ENCODE assay signal across 26 mouse cellular contexts in the genomic region with DNA sequence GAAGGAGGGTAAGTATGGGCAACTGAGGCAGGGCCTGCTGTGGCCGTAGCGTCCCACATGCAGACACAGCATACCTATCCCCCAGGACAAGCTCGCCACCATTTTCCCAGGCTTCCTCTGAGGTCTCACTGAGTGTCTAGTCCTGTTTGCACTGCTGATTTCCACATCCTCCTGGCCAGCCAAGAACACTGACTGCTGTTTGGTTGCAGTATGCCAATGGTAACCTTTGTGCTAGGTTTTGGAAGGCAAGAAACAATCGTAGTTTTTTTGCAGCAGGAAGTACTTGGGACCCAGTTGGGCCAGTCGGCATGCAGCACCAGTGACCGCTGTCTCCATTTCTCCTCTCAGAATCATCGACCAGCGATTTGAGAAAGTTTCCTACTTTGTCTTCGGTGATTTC. TPM values are rescaled to one million over a fixed set of nuclear protein-coding genes. Genes with fewer than 3 reads are reported as not detected.
"Had no signal": no experiment of that assay in that cellular context is flagged by ENCODE, and none has a peak within 500 bp of the region (broad histone marks: within the 10 kb centered on the region; RNA-seq: fewer than 3 reads in every experiment).

No protein-coding gene starts in this region.

- DNase-seq: kidney, adult 11 months; kidney, adult 18-20 months; kidney, postnatal 10 days had no signal

- H3K9me3 ChIP-seq: heart, embryonic 10.5 days; heart, embryonic 12.5 days; heart, embryonic 13.5 days; heart, embryonic 15.5 days; hindbrain, embryonic 10.5 days; hindbrain, embryonic 12.5 days; hindbrain, embryonic 13.5 days; hindbrain, embryonic 15.5 days; intestine, embryonic 15.5 days; kidney, embryonic 15.5 days had no signal

- H3K4me3 ChIP-seq: heart, embryonic 10.5 days; heart, embryonic 12.5 days; heart, embryonic 13.5 days; heart, embryonic 15.5 days; hindbrain, embryonic 10.5 days; hindbrain, embryonic 12.5 days; hindbrain, embryonic 13.5 days; hindbrain, embryonic 15.5 days; intestine, embryonic 15.5 days; kidney, embryonic 15.5 days; layer of hippocampus, adult 2 months; left cerebral cortex, adult 2 months had no signal

- H3K27ac ChIP-seq: heart, embryonic 10.5 days; heart, embryonic 13.5 days; heart, embryonic 15.5 days; hindbrain, embryonic 10.5 days; hindbrain, embryonic 12.5 days; hindbrain, embryonic 13.5 days; hindbrain, embryonic 14.5 days; hindbrain, embryonic 15.5 days; hindbrain, postnatal 0 days; intestine, embryonic 15.5 days; kidney, embryonic 15.5 days; kidney, postnatal 0 days; layer of hippocampus, adult 2 months; left cerebral cortex, adult 2 months had no signal

- H3K9ac ChIP-seq: heart, embryonic 12.5 days; heart, embryonic 13.5 days; heart, embryonic 15.5 days; hindbrain, embryonic 12.5 days; hindbrain, embryonic 13.5 days; hindbrain, embryonic 14.5 days; hindbrain, embryonic 15.5 days; intestine, embryonic 15.5 days; kidney, embryonic 15.5 days had no signal

- H3K36me3 ChIP-seq: hindbrain, embryonic 12.5 days; hindbrain, embryonic 13.5 days; hindbrain, embryonic 15.5 days had no signal

- H3K4me2 ChIP-seq: heart, embryonic 11.5 days; heart, embryonic 12.5 days; heart, embryonic 13.5 days; heart, embryonic 15.5 days; hindbrain, embryonic 12.5 days; hindbrain, embryonic 13.5 days; hindbrain, embryonic 14.5 days; hindbrain, embryonic 15.5 days; intestine, embryonic 15.5 days; kidney, embryonic 15.5 days had no signal

- H3K27me3 ChIP-seq: heart, embryonic 12.5 days; heart, embryonic 13.5 days; heart, embryonic 15.5 days; intestine, embryonic 15.5 days; kidney, embryonic 15.5 days had no signal

- ATAC-seq: inflammation-experienced regulatory T-cells, adult 6 months; intestine, embryonic 15.5 days; intestine, postnatal 0 days had no signal

- H3K4me1 ChIP-seq: heart, embryonic 10.5 days; heart, embryonic 12.5 days; heart, embryonic 13.5 days; hindbrain, embryonic 10.5 days; hindbrain, embryonic 12.5 days; hindbrain, embryonic 13.5 days; intestine, embryonic 15.5 days; kidney, embryonic 15.5 days had no signal

RNA-seq across cellular contexts. Expression of a gene that starts 44.8 kb away (rescaled TPM):
- total RNA-seq: heart, postnatal 36 days; hematopoietic stem cell, adult 5-6 weeks had no signal
- polyA plus RNA-seq: heart, embryonic 12.5 days; inflammation-experienced regulatory T-cells, adult 6 months; kidney, embryonic 14.5 days; kidney, embryonic 15.5 days; kidney, embryonic 16.5 days; large intestine, adult 2 months had no signal
